Mouse (Mus musculus) lung, adult 2 months (tissue): ENCODE measurements around the gene Gne.

Source experiments
- CTCF ChIP-seq: fragments of 200-500 bp; IDR thresholded peaks from 2 replicates; pipeline ENCODE4 v1.5.1; 2011; ENCODE audit warnings: mild to moderate bottlenecking, low read length, control low read depth; ENCODE audit not compliant: insufficient read depth
- POLR2A ChIP-seq: fragments of 200-500 bp; IDR thresholded peaks from 2 replicates; pipeline ENCODE4 v1.6.1; 2011; ENCODE audit warnings: low read depth, mild to moderate bottlenecking, control low read depth, low read length, borderline replicate concordance; ENCODE audit errors: extremely low read depth

GRCm38 (mm10) chr4:44072873-44073441, 11.0 kb downstream of the Gne start:
- TF ChIP-seq POLR2A (no peak), CTCF (no peak)
